Mouse (Mus musculus) erythroid progenitor cell, adult 5-6 weeks (primary cell): ENCODE results near the gene Edil3. TPM values are rescaled to one million over a fixed set of nuclear protein-coding genes. Genes with fewer than 3 reads are reported as not detected.
"Not testable (repeated sequence)": the region's sequence is repeated elsewhere in the genome, so short reads cannot be mapped to it uniquely, and the experiment has no call there.

ENCODE experiments used
- ATAC-seq: replicated peaks from 2 replicates; pipeline ENCODE4 v1.8.0; 2016; ENCODE audit warnings: moderate number of reproducible peaks, mild to moderate bottlenecking, moderate TSS enrichment, inconsistent platforms; ENCODE audit not compliant: poor library complexity, low FRiP score, severe bottlenecking
- total RNA-seq, 2 experiments: library from RNA; stranded (forward) in 1 of 2; stranded (reverse) in 1 of 2; fragments of 150-400 nt in 1 of 2; fragments of 186-747, 209-891 nt in 1 of 2; gene quantifications; 2 replicates each; pipeline versions ENCODE4 v1.2.3 to v1.2.4; 2015 to 2017; ENCODE audit warnings: low replicate concordance in 2 of 2

Gene Edil3
- total RNA-seq, 2 experiments from 2014 or later, result not detected

DNA sequence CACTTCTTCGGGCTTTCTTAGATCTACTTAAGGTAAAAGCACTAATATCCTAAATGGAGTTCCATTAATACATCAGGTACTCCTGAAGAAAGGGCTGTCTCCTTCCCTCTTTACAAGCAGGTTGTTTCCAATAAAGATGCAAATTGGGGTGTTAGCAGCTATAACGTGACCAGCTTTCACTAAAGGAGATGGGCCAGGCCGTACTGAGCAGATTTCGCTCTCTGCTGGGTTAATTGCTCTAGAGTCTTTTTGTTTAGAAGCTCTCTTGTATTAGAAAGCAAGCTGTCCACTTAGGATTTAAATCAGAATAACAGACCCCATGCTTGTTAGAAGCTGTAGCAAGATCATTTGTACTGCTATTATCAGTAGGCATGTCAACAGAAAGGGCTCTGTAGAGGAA is 108.4 kb downstream of the Edil3 start:
- no peak for ATAC-seq

GRCm38 (mm10) chr13:88938564-88938963 is 117.3 kb downstream of the Edil3 start:
- ATAC-seq, result no peak

- ATAC-seq, result no peak
Measured at GRCm38 (mm10) chr13:88972355-88972754, 151.1 kb downstream of the Edil3 start.

GRCm38 (mm10) chr13:89007696-89008427 is 186.6 kb downstream of the Edil3 start:
- no peak for ATAC-seq

DNA sequence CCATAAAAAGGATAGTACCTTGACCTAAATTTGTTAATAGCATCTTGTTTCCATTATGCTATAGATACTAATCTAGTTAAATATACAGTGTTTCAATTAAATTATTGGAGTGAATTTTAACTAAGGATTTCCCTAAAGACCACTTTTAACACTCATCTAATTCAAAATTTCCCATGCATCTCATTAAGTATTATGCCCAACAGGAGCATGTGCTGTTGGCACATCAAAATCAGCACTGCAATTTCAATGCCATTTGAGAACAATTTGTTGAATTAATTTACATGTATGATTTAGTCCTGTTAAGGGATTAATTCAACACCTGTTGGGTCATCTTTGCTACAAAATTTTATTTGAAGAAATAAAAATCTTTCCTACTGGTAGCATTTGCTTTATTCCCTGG is 191.2 kb downstream of the Edil3 start:
- no peak for ATAC-seq

DNA sequence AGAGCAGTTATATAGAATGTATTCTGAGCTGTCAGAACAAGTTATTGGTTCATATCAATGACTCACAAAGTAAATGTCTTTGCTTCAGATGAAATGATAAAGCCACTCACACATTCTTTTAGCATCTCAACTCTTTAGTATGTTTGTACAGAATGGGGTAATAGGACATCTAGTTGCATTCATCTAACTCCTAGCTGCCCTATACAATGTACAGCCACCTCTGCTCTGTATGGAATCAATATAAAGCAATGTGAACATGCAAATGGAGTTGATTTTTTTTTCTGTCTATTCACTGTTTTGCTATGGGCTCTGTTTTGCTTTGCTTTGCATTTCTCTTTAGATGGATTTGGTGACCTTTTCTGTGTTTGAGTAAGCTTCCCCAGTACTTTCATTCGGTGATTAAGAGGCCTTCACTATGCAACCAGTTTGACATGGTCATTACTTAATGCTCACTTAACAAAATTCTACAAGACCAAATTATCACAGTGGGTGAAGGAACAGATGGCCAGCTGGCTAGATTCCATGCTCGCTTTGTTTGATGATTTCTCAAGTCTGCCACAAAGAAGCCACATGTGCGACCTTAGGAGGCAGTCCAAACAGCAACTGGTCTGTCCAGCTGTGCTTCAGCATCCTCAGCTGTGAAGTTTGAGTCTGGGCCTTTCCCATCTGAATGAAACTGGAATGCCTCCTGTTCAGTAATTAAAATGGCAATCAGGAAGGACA is 208.7 kb downstream of the Edil3 start:
- ATAC-seq, result no peak

- no peak for ATAC-seq
Measured at GRCm38 (mm10) chr13:89035711-89036110, 214.4 kb downstream of the Edil3 start.

DNA sequence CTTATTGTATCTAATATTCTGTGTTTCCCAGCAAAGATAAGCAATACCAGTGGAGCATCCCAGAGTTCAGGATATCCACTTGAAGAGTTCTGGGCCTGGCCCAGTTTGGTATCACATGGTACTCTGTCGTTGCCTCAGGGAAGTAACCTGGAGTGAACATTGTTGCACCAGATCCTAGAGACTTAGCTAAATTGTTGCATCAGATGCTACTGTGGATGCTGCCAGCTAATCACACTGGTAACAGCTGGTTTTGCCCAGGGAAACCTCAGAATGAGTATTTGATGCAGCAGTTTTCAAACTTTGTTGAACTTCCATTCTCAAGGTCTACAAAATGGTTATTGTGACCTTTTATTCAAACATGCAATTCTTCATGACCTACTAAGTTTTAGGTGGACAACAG is 220.2 kb downstream of the Edil3 start:
- ATAC-seq, result no peak

DNA sequence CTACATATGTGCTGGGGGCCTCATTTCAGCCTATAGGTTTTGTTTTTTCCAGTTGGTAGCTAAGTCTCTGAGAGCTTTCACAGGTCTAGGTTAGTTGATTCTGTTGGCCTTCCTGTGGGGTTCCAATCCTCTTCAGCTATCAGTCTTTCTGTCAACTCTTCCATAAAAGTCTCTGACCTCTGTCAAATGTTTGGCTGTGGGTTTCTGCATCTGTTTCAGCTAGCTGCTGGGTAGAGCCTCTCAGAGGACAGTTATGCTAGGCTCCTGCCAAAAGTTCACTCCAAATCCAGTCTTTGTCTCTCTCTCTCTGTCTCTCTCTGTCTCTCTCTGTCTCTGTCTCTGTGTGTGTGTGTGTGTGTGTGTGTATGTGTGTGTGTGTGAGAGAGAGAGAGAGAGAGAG is 248.9 kb downstream of the Edil3 start:
- not testable (repeated sequence) for ATAC-seq

DNA sequence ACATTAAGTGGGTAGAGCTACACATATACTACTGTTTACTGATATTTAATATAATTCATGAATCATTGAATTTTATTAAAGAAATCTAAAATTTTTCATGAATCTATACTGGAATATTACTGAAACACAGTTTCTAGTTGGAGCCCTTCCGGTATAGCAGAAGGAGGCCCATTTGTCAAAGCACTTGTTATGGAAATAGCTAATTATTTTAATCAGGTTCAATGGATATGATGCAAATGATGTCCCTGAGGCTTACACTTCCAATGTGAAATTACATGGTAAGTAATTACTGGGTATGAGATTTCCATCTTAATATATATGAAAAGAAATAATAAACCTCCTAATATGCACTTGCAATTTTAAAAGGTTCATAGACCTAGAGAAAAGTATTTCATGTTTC is 254.9 kb downstream of the Edil3 start:
- no peak for ATAC-seq

DNA sequence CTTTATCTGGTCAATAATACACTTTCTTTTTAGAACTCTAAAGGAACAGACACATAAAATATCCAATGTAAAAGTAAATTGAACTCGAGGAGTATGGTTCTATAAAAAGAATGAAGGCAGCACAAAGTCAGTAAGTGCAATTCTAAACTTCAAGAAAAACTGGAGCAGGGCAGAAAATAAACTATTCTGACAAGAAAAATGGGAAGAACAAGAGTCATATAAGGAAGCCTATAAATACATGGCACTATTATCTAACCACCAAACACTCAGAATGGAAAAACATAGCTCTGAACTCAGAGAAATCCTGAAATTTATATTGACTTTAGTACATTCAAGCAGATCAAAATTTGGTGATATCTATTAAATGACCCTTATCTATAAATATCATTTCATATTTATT is 284.6 kb downstream of the Edil3 start:
- ATAC-seq, result no peak

- ATAC-seq, result no peak
Measured at GRCm38 (mm10) chr13:89117551-89117950, 296.3 kb downstream of the Edil3 start.

GRCm38 (mm10) chr13:89119809-89120208 is 298.5 kb downstream of the Edil3 start:
- no peak for ATAC-seq

DNA sequence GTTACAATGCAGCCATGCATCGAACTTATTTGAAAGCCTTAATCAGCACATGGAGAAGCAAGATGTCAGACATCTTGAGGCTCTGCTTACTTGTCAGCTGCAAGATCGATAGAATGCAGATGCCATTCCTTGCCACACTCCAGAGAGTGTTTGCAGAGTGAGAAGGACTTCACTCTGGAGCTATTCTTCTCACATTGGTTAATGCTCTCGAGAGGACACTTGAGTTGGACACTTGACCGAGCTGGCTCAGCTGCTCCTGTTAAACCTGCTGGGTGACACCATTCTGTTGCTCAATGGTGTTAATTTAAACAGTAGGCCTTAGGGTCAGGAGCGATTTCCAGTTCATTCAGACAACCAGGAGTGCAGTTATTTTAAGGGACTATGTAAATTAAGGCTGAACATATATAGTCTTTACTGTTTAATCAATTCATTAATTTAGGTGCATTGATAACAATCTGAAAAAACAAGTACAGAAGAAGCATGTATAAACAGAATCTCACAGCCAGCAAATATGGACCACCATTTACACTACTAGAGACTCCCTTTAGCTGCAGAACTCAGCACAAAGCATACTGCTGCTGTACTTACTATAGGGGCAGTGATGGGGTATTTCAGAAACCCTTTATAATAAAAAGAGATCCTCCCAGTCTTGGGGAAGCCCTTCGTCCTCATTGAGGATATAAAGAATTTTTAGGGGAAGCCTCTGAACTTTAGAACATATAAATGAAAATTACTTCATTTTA is 301.4 kb downstream of the Edil3 start:
- ATAC-seq, result no peak

- no peak for ATAC-seq
Measured at GRCm38 (mm10) chr13:89123396-89123795, 302.1 kb downstream of the Edil3 start.

- no peak for ATAC-seq
Measured at GRCm38 (mm10) chr13:89146056-89146547, 324.8 kb downstream of the Edil3 start.

DNA sequence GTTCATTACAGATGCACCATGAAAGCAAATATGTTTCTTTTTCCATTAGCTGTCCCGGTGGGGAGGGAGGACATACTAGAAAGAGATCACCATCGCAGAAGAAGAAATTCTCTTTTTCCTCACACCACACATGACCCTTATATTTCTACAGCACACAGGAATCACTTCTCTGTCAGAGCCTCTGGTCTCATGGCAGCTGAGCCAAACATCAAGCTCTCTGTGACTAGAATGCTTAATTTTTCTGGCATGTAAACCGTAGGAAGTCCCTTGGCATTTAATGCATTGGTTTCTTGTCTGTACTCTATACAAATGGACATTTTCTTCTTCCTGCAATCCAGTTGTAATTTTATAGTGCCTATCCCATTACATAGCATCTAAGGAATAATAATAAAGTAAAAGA is 330.6 kb downstream of the Edil3 start:
- no peak for ATAC-seq

DNA sequence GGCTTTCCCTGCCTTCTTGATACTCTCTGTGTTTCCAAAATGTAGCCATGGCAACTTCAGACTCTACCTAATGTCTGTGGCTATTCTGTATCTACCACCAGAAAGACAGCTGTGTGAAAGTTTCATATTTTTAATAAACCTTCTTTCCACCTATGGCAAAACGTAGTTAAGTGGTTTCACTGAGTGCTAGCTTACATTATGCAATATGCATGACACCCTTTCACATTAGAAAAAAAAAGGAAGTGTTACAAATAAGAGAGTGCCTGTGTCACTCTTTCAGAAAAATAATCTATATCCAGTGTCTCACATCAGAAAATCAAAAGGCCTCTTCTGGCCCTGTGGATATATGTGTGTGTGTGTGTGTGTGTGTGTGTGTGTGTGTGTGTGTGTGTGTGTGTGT is 346.7 kb downstream of the Edil3 start:
- ATAC-seq, result no peak

DNA sequence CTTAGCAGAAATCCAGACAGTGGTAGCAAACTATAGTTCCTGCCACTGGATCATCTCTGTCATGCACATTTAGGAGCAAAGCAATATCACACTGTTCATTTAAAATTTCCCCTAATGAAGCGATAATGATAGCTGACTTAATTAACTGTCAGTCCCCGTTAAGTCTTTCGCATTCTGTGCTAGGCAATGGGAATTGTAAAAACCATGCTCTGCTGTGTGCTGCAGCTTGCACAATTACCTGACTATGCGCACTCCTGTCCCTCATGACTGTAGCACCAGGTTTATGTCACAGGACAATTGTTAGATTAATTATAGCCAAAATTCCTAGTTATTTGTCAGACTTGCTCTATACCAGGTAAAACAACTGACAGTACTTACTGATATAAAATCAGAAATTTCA is 348.8 kb downstream of the Edil3 start:
- no peak for ATAC-seq

DNA sequence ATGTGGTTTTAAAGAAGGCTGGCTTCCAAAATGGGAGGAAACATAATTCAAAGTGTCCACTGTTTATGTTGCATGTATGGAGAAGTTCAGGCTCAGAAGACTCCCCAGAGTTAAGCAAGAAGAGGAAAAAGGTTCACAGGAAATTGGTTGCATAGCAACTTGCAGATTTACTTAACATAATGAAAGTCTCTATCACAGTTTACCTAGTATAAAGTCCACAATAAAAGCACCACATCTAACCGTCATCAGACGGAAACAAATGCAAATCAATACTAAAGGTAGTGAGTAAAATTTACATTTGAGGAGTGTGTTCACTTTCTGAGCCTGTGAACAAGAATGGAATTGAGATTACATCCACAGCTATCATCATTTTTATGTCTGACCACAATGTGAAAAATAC is 353.9 kb downstream of the Edil3 start:
- ATAC-seq, result no peak

DNA sequence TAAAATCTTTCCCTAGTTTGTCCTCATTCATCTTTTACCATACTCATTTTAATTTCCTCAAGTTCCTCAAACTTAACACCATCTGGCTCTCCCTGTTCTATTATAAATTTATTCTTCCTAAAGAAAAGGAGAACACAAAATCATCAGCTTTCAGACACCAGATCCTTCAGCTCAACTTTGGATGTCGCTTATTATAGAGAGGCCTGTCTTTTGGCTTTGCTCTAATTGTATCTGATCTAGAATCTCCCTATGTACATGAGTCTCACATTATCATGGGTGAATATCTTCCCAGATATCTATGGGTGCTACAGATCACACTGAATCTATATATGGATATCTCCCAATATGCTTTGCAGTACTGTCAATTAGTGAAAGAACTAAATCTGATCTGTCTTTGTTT is 367.8 kb downstream of the Edil3 start:
- no peak for ATAC-seq
